Mouse (Mus musculus) C2C12 (cell line): ENCODE measurements at regions not wholly inside any gene's neighbourhood (a gene's known extent, or its start where the extent isn't known, plus 50 kb on each side); places are given as distances from the start of the nearest gene placed in this dataset.

ENCODE experiments used
- CEBPB ChIP-seq: IDR thresholded peaks from one replicate; pipeline ENCODE4 v1.6.1; 2011; ENCODE audit warnings: low read depth, mild to moderate bottlenecking, control low read depth, moderate library complexity
- CTCF ChIP-seq: IDR thresholded peaks from one replicate; pipeline ENCODE4 v1.5.1; 2011; ENCODE audit not compliant: control insufficient read depth, insufficient read depth, insufficient read length
- FOSL1 ChIP-seq: IDR thresholded peaks from one replicate; pipeline ENCODE4 v1.8.0; 2011; ENCODE audit warnings: mild to moderate bottlenecking, low read length; ENCODE audit not compliant: poor library complexity, insufficient read depth, severe bottlenecking
- MAX ChIP-seq: IDR thresholded peaks from one replicate; pipeline ENCODE4 v1.6.1; 2011; ENCODE audit warnings: mild to moderate bottlenecking, control low read depth
- MYOD1 ChIP-seq: IDR thresholded peaks from one replicate; pipeline ENCODE4 v1.6.1; 2011; ENCODE audit warnings: low read depth; ENCODE audit not compliant: control insufficient read depth, insufficient read length
- MYOG ChIP-seq: IDR thresholded peaks from one replicate; pipeline ENCODE4 v1.6.1; 2011; ENCODE audit not compliant: control insufficient read depth, insufficient read length; ENCODE audit errors: extremely low read depth
- USF1 ChIP-seq: IDR thresholded peaks from one replicate; pipeline ENCODE4 v1.6.1; 2011; ENCODE audit warnings: low read depth, mild to moderate bottlenecking, control low read depth, moderate library complexity

GRCm38 (mm10) chr3:57963965-57964364 lies 116.1 kb upstream of the Pfn2 start:
- TF ChIP-seq CTCF (no peak), MAX (no peak), CEBPB (peak; percentile 68), USF1 (no peak), MYOD1 (no peak), FOSL1 (no peak), MYOG (no peak)
